Mouse (Mus musculus) ES-Bruce4 (cell line): ENCODE results near the gene Sox12. TPM values are rescaled to one million over a fixed set of nuclear protein-coding genes. Genes with fewer than 3 reads are reported as not detected.
A peak's percentile ranks its signal among the peaks of the same experiment; 100 is the strongest.

Experiments used
- H3K27ac ChIP-seq: 2 replicates; pipeline ENCODE4 v1.5.1; 2012; ENCODE audit warnings: low read length, inconsistent platforms; ENCODE audit not compliant: insufficient read depth
- H3K27me3 ChIP-seq: 2 replicates; pipeline ENCODE4 v1.6.1; 2012; ENCODE audit warnings: mild to moderate bottlenecking, low read length, inconsistent platforms; ENCODE audit not compliant: control insufficient read depth, poor library complexity, insufficient read depth, severe bottlenecking
- H3K36me3 ChIP-seq: 2 replicates; pipeline ENCODE4 v1.6.1; 2012; ENCODE audit warnings: inconsistent platforms, mild to moderate bottlenecking, low read length, moderate library complexity; ENCODE audit not compliant: control insufficient read depth, poor library complexity, insufficient read depth, severe bottlenecking
- H3K4me1 ChIP-seq: one replicate; pipeline ENCODE4 v1.8.1; 2011; ENCODE audit warnings: low read length; ENCODE audit not compliant: control insufficient read depth, insufficient read depth
- H3K4me3 ChIP-seq: 2 replicates; pipeline ENCODE4 v1.5.1; 2011; ENCODE audit warnings: low read depth, mild to moderate bottlenecking, low read length
- H3K9ac ChIP-seq: 2 replicates; pipeline ENCODE4 v1.6.1; 2012; ENCODE audit warnings: low read depth, mild to moderate bottlenecking, inconsistent platforms; ENCODE audit not compliant: poor library complexity, severe bottlenecking
- H3K9me3 ChIP-seq: replicated peaks from 2 replicates; pipeline ENCODE4 v1.6.1; 2012; ENCODE audit warnings: mild to moderate bottlenecking, low read length, inconsistent platforms; ENCODE audit not compliant: control insufficient read depth, poor library complexity, insufficient read depth, severe bottlenecking
- CTCF ChIP-seq: IDR thresholded peaks from one replicate; pipeline ENCODE4 v1.8.1; 2011; ENCODE audit warnings: low read depth, low read length
- EP300 ChIP-seq: IDR thresholded peaks from 2 replicates; pipeline ENCODE4 v1.6.1; 2011; ENCODE audit warnings: low read depth, low read length; ENCODE audit not compliant: insufficient read depth
- POLR2A ChIP-seq: IDR thresholded peaks from one replicate; pipeline ENCODE4 v1.8.1; 2011; ENCODE audit warnings: low read length; ENCODE audit not compliant: insufficient read depth
- polyA plus RNA-seq: library from polyadenylated mRNA; stranded (reverse); fragments of >200 nt; gene quantifications from 2 replicates; pipeline ENCODE4 v1.2.4, GENCODE M21; 2011; ENCODE audit warnings: low read depth; ENCODE audit not compliant: missing spikeins, insufficient read depth, insufficient read length

The Sox12 gene
- polyA plus RNA-seq, 1 experiment = 27.5 TPM

DNA sequence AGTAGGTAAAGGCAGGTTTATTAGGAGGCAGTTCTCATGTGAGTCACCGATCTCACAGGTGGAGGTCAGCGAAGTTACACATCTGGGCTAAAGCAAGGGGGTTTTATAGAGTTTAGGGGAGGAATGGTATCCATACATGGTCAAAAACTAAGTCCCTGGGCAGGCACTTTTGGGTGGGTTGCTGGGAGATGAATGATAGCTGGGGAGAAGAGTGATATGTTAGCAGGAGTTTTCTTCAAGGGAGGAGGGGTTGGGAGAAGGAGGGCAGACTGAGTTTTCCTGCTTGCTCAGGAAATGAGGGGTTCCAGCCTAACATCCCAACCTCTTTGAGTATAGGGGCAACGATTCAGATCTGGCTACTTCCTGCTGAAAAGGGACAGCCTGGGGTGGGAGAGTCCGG, 17.4 kb upstream of the Sox12 start, which contains the start of gene 6820408C15Rik:
Gene 6820408C15Rik (plus strand): TSS at position 301 of the 400 bp plus-strand sequence.
- Histone ChIP-seq H3K4me1 (peaks cover 2% of the 10 kb centered on the region), H3K4me3 (peak within 1 kb of the TSS; percentile 65), H3K27ac (0 out of 2 replicates have a peak within 1 kb of the TSS, but pooled peaks have one; percentile 42), H3K9ac (peak within 1 kb of the TSS; percentile 93), H3K9me3 (peaks cover 6% of the 10 kb centered on the region; the same call in 1 of the 2 replicates), H3K36me3 (no peaks in the 10 kb centered on the region), H3K27me3 (no peaks in the 10 kb centered on the region)
- TF ChIP-seq POLR2A = no peak
- no peak for TF ChIP-seq CTCF
- TF ChIP-seq EP300 = no peak

DNA sequence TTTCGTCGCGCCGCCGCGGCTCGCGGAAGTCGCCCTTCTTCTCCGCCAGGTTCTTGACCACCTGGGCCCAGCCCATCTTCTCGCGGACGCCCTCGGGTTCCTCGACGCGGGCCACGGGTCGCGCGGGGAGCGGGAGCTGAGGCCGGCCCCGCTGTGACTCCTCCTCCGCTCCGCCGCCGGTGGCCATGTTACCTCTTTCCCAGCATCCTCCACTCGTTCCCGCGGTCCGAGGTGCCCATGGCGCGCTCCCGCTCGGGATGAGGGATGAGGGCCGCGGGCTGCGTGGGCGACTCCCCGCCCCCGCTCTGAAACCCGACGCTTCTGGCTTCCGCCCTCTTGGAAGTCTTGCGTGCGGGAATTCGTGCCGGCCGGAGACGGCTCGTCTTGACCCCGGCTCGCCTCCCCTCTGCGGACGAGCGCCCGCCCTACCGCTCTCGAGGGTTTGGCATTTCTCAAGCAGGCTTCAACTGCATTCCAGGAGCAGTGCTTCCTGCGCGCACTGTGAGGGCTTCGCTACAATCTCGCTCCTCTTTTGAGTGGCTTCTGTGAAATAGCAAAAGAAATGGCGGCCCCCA, 16.8 kb upstream of the Sox12 start, which contains the start of gene Zcchc3:
Gene Zcchc3 (minus strand): TSS at position 437 of the 575 bp plus-strand sequence.
- Histone ChIP-seq H3K36me3 (no peaks in the 10 kb centered on the region), H3K4me1 (peaks cover 2% of the 10 kb centered on the region), H3K9me3 (peaks cover 6% of the 10 kb centered on the region; the same call in 1 of the 2 replicates), H3K9ac (peak within 1 kb of the TSS; percentile 93), H3K27me3 (no peaks in the 10 kb centered on the region), H3K4me3 (peak within 1 kb of the TSS; percentile 65), H3K27ac (0 out of 2 replicates have a peak within 1 kb of the TSS, but pooled peaks have one; percentile 42)
- TF ChIP-seq CTCF (no peak), EP300 (0 out of 2 replicates have a peak, but pooled peaks have one; percentile 39)

DNA sequence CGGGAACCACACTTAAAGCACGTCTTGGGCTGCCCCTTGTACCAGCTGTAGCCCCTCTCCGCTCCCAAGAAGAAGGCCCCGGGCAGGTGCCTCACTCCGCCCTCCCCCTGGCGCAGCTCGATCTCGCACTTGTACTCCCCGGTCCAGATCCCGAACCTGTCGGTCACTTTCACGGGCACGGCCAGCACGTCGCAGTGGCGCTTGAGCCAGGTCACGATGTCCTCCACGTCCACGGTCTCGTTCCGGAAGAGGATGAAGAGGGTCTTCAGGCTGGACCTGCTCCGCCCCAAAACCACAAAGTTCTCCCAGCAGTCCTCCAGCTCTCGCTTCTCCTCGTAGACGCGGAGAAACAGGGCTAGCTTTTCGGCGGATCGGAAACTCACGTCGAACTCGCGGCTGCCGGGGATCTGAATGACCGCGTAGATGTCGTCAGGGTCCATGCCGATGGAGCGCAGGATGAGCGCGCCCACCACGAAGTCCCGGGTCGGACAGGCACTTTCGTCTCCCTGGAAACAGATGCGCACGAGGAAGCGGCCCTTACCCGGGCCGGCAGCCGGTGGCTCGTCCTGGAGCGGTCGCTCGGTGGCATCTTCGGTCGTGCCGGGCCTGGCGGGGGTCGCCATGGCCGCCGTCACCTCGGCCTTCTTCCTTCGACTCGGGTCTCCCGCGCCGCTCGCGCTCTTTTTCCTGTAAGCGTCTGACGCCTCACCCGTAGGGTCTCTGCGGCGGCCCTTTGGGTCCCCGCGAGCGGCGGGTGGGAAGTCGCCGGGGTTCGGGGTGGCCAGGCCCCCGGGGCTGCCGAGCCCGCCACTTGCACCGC, 16.1 kb upstream of the Sox12 start:
- no peaks in the 10 kb centered on the region for H3K27me3 ChIP-seq

DNA sequence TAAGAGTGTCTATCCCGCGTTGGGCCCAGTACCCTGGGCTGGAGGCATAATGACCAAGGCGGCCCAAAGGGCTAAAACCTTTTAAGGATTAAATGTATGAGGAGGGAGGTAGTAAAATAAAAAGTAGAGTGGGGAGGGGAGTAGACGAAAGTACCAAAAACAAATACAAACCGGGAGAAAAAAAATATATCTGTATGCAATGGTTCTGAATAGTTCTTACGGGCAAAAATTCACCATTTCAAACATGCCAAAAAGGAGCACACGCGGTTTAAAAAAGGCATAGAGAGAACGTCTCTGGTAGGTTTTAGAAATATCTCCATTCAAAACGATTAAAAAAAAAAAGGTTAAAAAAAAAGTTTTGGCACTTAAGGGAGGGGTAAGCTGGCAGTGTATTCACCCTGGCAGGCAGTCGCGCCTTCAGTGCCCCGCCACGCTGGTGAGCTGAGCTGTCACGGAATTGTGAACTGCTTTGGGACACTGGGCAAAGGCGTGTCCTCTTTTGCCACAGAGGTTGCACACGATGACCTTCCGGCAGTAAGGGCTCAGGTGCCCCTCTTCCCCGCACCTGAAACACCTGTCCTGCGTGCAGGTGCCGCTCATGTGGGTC, 15.4 kb upstream of the Sox12 start:
- H3K27ac ChIP-seq = no peak overlapping the region
- H3K9ac ChIP-seq = peak overlapping the region; percentile 93
- H3K27me3 ChIP-seq = no peaks in the 10 kb centered on the region
- H3K9me3 ChIP-seq = peaks cover 6% of the 10 kb centered on the region; the same call in 1 of the 2 replicates
- TF ChIP-seq EP300 = no peak
- TF ChIP-seq CTCF = no peak
- H3K4me3 ChIP-seq = peak overlapping the region; percentile 65
- peaks cover 2% of the 10 kb centered on the region for H3K4me1 ChIP-seq
- no peaks in the 10 kb centered on the region for H3K36me3 ChIP-seq

More for the DNA sequence above, 16.1 kb upstream of the Sox12 start:
- Histone ChIP-seq H3K9ac (peak overlapping the region; percentile 93), H3K4me3 (peak overlapping the region; percentile 65), H3K27ac (no peak overlapping the region), H3K4me1 (peaks cover 2% of the 10 kb centered on the region), H3K36me3 (no peaks in the 10 kb centered on the region), H3K9me3 (peaks cover 6% of the 10 kb centered on the region; the same call in 1 of the 2 replicates)
- no peak for TF ChIP-seq EP300
- no peak for TF ChIP-seq POLR2A

DNA sequence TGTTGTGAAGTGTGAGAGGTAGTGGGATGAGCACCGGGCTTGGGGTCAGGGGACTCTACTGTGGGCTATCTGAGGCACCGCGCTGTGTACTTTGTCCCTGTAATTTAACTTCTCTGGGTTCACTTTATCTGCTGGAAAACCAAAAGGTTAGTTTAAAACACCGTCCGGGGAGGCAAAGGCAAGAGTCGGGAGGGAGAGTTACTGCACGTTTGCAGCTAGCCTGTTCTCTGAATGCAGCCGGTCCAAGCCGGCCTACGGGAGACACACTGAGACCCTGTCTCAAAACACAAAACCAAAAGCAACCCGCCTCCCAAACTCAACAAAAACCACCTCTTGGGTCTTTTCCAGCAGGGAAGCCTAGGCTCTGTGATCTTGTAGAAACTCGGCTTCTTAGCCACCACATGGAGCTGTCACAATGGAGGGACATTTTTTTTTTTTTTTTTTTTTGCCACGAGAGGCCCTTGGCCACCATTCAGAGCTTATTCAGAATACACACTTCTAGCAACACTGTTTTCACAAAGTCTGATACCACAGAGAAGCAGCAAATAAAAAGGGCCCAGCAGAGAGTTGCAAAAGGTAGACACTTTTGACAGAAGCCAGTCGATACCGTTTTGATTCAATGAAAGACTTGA, 14.8 kb upstream of the Sox12 start:
- Histone ChIP-seq H3K4me1 (peaks cover 2% of the 10 kb centered on the region), H3K27me3 (no peaks in the 10 kb centered on the region), H3K27ac (peak overlapping the region; percentile 43; the same call in 1 of the 2 replicates), H3K36me3 (no peaks in the 10 kb centered on the region), H3K4me3 (peak overlapping the region; percentile 32), H3K9ac (peak overlapping the region; percentile 68), H3K9me3 (peaks cover 6% of the 10 kb centered on the region; the same call in 1 of the 2 replicates)
- TF ChIP-seq EP300 = 0 out of 2 replicates have a peak, but pooled peaks have one; percentile 17
- no peak for TF ChIP-seq POLR2A
